Mouse (Mus musculus) forebrain, postnatal 0 days (tissue): ENCODE results near the gene Dvl1. TPM values are rescaled to one million over a fixed set of nuclear protein-coding genes. Genes with fewer than 3 reads are reported as not detected.
A peak's percentile ranks its signal among the peaks of the same experiment; 100 is the strongest.

ENCODE experiments used
- ATAC-seq: fragments of 200-750 bp; cut with Nextera tagmentation; 2 replicates; pipeline ENCODE4 v1.8.0; 2017; ENCODE audit warnings: mild to moderate bottlenecking, moderate library complexity
- DNase-seq: peaks from one replicate; pipeline ENCODE4 v3.0.0-alpha.2; 2015
- H3K27ac ChIP-seq: fragments of 300-500 bp; sonication (generic); 2 replicates; pipeline ENCODE4 v1.5.1; 2014; ENCODE audit warnings: low read depth, mild to moderate bottlenecking, antibody characterized with exemption, low read length, moderate library complexity, mixed read lengths
- H3K27me3 ChIP-seq: fragments of 300-500 bp; sonication (generic); 2 replicates; pipeline ENCODE4 v1.6.1; 2014; ENCODE audit warnings: mild to moderate bottlenecking, low read length, mixed read lengths; ENCODE audit not compliant: insufficient read depth
- H3K36me3 ChIP-seq: fragments of 300-500 bp; sonication (generic); 2 replicates; pipeline ENCODE4 v1.6.1; 2014; ENCODE audit warnings: mild to moderate bottlenecking, moderate library complexity; ENCODE audit not compliant: insufficient read depth
- H3K4me1 ChIP-seq: fragments of 300-500 bp; sonication (generic); 2 replicates; pipeline ENCODE4 v1.6.1; 2014; ENCODE audit warnings: antibody characterized with exemption; ENCODE audit not compliant: insufficient read depth
- H3K4me2 ChIP-seq: fragments of 300-500 bp; sonication (generic); 2 replicates; pipeline ENCODE4 v1.6.1; 2014; ENCODE audit warnings: low read depth, mild to moderate bottlenecking, moderate library complexity
- H3K4me3 ChIP-seq: fragments of 300-500 bp; sonication (generic); 2 replicates; pipeline ENCODE4 v1.5.1; 2014; ENCODE audit warnings: low read depth, low read length, mixed read lengths
- H3K9ac ChIP-seq: fragments of 300-500 bp; sonication (generic); 2 replicates; pipeline ENCODE4 v1.6.1; 2014; ENCODE audit warnings: mild to moderate bottlenecking
- H3K9me3 ChIP-seq: fragments of 300-500 bp; sonication (generic); 2 replicates; pipeline ENCODE4 v1.6.1; 2016; ENCODE audit warnings: low read length
- CTCF ChIP-seq: sonication (generic); IDR thresholded peaks from 2 replicates; pipeline ENCODE4 v1.5.1; 2016; ENCODE audit warnings: antibody characterized with exemption, control low read depth, low read depth
- WGBS: fragments of 180-500 bp; shearing (Covaris S2); extraction: QIAGEN DNeasy Blood & Tissue Kit; methylation state at CpG from one replicate; pipeline ENCODE4 v1.1.7; 2014; 5-methylcytosine and 5-hydroxymethylcytosine counted together
- polyA plus RNA-seq: library from polyadenylated mRNA; unstranded; fragments of >200 nt; fragmentation: Nextera tagmentation; extraction: Ambion mirVana; gene quantifications from 2 replicates; pipeline ENCODE4 v1.2.1, GENCODE M21; 2015
- total RNA-seq: library from RNA; depleted of rRNA; stranded (reverse); fragments of >200 nt; gene quantifications from 2 replicates; pipeline ENCODE4 v1.2.3, GENCODE M21; 2014

The Dvl1 gene
- total and polyA plus RNA-seq, 2 experiments from 2014 or later: 16.3 to 118 TPM

DNA sequence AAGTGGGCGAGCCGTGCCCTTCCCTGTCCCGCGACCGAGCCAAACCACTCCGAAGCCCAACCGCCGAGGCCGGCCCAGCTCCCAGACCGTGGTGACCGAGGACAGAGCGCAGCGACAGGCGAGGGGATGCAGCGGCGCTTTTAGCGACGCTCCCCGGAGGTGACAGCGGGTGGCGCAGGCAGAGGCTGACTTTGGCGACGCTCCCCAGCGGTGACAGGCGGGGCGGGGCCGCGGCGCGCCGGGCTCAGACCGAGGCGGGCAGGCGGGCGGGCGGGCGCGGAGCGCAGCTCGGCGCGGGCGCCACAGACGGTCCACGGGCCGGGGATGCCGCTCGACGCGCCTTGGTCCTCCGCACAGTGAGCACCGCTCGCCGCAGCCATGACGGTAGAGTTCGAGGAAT lies 44.8 kb downstream of the Dvl1 start:
- H3K4me2 ChIP-seq: peak overlapping the region; percentile 97
- H3K4me3 ChIP-seq: peak overlapping the region; percentile 92
- H3K36me3 ChIP-seq: peaks cover 44% of the 10 kb centered on the region
- TF ChIP-seq CTCF: peak; percentile 61
- H3K27me3 ChIP-seq: no peaks in the 10 kb centered on the region
- peaks cover 32% of the 10 kb centered on the region for H3K4me1 ChIP-seq
- peak; percentile 92 for ATAC-seq
- H3K9ac ChIP-seq: peak overlapping the region; percentile 98
- no peaks in the 10 kb centered on the region for H3K9me3 ChIP-seq
- peak overlapping the region; percentile 100 for H3K27ac ChIP-seq
- peak; percentile 94 for DNase-seq
- under 1% methylated on average over 51 of the region's 56 CpGs for WGBS

DNA sequence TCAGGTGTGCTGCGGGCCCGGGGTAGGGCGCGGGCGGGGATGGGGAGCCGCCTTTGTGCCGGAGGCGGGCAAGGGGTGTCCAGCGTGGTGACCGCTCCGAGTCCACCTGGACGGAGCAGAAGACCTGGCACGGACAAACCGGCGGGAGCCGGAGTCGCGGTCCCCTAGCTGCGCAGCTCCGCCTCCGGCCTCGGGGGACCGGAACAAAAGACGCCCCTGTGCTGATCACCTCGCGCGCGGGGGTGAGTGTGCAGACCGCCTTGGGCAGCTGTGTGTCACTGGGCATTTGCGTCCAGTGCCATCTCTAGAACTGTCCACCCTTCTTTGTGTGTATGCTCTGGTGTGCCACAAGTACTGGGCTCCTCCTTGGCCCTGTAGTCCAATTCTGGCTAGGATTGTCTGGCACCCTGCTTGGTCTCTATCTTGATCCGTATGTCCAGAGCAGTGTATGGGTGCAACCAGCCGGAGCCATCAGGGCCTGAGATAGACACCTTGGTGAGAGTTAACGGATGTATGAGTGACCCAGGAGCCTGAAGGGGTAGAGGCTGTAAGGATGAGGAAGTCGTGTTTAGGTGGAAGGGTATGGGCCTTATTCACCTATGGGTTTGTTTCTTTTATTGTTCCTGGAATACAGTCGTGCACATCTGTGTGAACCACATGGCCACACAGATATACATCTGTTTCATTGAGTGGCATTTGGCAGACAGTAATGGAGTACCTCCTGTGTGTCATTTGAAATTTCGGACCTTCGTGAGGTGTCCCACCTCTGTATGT lies 45.4 kb downstream of the Dvl1 start:
- H3K4me3 ChIP-seq: peak overlapping the region; percentile 92
- peaks cover 32% of the 10 kb centered on the region for H3K4me1 ChIP-seq
- H3K27ac ChIP-seq: peak overlapping the region; percentile 100
- no peaks in the 10 kb centered on the region for H3K27me3 ChIP-seq
- peaks cover 41% of the 10 kb centered on the region for H3K36me3 ChIP-seq
- TF ChIP-seq CTCF: no peak
- peak overlapping the region; percentile 98 for H3K9ac ChIP-seq
- DNase-seq: peak; percentile 40
- WGBS: 3% methylated on average over 37 of the region's 37 CpGs
- H3K9me3 ChIP-seq: no peaks in the 10 kb centered on the region
- ATAC-seq: peak; percentile 18
- H3K4me2 ChIP-seq: peak overlapping the region; percentile 97

DNA sequence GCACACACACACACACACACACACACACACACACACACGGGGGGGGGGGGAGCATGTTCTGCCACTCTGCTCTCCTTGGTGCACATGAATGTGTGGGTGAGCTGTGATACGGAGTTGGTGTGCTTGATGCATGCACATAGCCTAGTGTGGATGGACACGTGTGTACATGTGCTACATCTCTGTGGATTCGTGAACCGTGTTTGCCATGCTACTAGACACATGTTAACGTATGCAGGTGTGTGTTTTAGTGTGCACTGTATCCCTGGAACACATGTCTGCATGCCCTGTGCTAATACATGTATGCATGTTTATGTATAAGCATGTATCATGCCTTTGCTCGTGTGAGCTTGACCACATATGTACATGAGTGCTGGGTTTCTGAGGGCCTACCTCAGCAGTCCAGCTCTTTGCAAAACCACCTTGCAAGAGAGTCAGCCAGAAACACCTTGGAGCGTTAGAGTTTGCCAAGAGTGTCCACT lies 46.0 kb downstream of the Dvl1 start:
- H3K27ac ChIP-seq: no peak overlapping the region
- WGBS: 62% methylated on average over 8 of the region's 8 CpGs
- no peak for ATAC-seq

DNA sequence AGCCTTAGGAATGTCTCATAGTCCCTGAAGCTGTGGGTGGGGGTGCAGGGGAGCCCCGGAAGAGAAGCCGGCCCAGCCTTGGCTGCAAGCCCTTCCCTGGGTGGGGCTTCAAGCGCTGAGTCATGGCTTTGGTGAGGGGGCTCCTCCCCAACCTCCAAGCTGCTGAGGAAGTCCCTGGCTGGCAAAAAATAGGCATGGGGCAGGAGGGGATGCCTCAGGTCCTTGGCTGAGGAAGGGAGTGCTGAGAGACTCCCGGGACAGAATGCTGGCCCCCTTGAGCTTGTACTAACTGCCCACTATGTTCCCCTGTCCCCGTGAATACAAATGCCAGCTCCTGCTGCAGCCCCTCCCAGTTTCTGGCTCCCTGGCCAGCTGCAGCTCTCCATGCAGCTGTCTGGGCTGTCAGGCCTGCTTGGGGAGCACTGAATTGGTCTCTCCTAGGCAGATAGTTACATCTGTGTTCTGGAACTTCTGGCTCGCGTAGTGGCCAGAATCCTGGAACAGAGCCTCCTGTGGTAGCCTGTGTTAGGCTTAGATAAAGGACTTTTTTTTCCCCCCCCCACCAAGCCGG lies 47.2 kb downstream of the Dvl1 start:
- no peak for TF ChIP-seq CTCF
- 19% methylated on average over 8 of the region's 8 CpGs for WGBS
- Histone ChIP-seq H3K27me3 (no peaks in the 10 kb centered on the region), H3K4me3 (peak overlapping the region; percentile 92), H3K4me1 (peaks cover 32% of the 10 kb centered on the region), H3K9ac (peak overlapping the region; percentile 98; the same call in 1 of the 2 replicates), H3K27ac (peak overlapping the region; percentile 72), H3K4me2 (peak overlapping the region; percentile 97), H3K9me3 (no peaks in the 10 kb centered on the region), H3K36me3 (peaks cover 38% of the 10 kb centered on the region)
- peak; percentile 36 for DNase-seq
- no peak for ATAC-seq

More for the DNA sequence above, 46.0 kb downstream of the Dvl1 start:
- no peak for TF ChIP-seq CTCF
- H3K9ac ChIP-seq: peak overlapping the region; percentile 98
- peak overlapping the region; percentile 92 for H3K4me3 ChIP-seq
- no peak for DNase-seq
- no peaks in the 10 kb centered on the region for H3K27me3 ChIP-seq
- peaks cover 38% of the 10 kb centered on the region for H3K36me3 ChIP-seq
- H3K4me1 ChIP-seq: peaks cover 32% of the 10 kb centered on the region
- H3K4me2 ChIP-seq: peak overlapping the region; percentile 97
- H3K9me3 ChIP-seq: no peaks in the 10 kb centered on the region

DNA sequence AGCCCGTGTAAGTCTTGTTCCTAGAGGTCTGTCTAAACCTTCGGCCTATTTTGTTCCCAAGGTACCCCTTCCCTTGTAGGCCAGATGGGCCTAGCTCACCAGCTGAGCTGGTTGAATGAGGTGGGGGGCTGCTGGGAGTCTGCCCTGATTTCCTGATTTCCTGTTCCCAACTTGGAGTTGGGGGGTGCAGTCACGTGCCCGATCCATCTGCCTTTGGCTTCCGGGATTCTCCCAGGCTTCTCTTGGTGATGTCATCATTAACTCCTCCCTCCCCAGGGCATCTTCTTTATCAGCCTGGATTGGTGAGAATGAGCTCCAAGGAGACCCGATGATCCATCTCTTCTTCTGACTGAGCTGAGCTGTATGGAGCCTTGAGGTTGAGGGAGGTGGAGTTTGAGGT lies 48.0 kb downstream of the Dvl1 start:
- Histone ChIP-seq H3K36me3 (peaks cover 42% of the 10 kb centered on the region), H3K4me2 (peak overlapping the region; percentile 97), H3K27ac (peak overlapping the region; percentile 72), H3K4me3 (peak overlapping the region; percentile 92), H3K4me1 (peaks cover 30% of the 10 kb centered on the region), H3K27me3 (no peaks in the 10 kb centered on the region), H3K9ac (peak overlapping the region; percentile 98), H3K9me3 (no peaks in the 10 kb centered on the region)
- no peak for TF ChIP-seq CTCF
- ATAC-seq: peak; percentile 8; the same call in 1 of the 2 replicates
- WGBS: 36% methylated on average over 6 of the region's 6 CpGs
- DNase-seq: peak; percentile 78

DNA sequence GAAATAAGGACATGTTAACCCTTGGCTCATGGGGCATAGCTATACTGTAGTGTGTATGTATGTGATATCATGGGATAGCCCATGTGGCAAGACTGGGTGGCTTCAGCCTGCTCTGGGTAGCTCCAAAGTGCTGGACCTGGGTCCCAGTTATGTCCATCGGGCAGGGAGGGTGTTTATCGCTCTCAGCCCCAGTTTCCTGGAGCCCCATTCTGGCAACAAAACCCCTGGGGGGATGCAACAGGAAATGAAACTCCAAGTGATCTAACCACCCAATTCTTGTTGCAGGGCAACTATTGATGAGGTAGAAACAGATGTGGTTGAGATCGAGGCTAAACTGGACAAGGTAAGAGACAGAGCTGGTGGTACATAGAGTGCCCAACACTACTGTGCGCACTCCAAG lies 48.6 kb downstream of the Dvl1 start:
- no peak for ATAC-seq
- no peak for DNase-seq
- no peak overlapping the region for H3K4me3 ChIP-seq
- peaks cover 24% of the 10 kb centered on the region for H3K4me1 ChIP-seq
- H3K27ac ChIP-seq: no peak overlapping the region
- H3K36me3 ChIP-seq: peaks cover 48% of the 10 kb centered on the region
- H3K9ac ChIP-seq: no peak overlapping the region
- no peaks in the 10 kb centered on the region for H3K27me3 ChIP-seq
- no peaks in the 10 kb centered on the region for H3K9me3 ChIP-seq
- WGBS: 96% methylated on average over 4 of the region's 4 CpGs
- no peak for TF ChIP-seq CTCF
- peak overlapping the region; percentile 97 for H3K4me2 ChIP-seq

DNA sequence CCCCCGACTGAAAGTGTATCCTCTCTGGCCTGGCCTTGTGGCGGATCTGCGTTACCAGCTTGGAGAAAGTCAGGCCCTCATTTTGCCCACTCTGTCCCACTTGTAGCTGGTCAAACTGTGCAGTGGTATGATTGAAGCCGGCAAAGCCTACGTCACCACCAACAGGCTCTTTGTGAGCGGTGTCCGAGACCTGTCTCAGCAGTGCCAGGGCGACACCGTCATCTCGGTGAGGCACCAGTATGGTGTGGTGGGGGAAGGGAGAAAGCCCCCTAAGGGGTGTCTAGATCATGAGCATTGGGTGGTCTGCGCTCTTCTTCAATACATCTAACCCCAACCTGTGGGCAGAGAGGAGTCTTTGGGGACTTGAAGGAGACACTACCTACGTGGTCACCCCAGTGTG lies 49.3 kb downstream of the Dvl1 start:
- peaks cover 24% of the 10 kb centered on the region for H3K4me1 ChIP-seq
- H3K9me3 ChIP-seq: no peaks in the 10 kb centered on the region
- H3K4me2 ChIP-seq: no peak overlapping the region
- H3K36me3 ChIP-seq: peaks cover 55% of the 10 kb centered on the region
- no peak overlapping the region for H3K27ac ChIP-seq
- DNase-seq (no peak), ATAC-seq (no peak)
- no peak overlapping the region for H3K9ac ChIP-seq
- 96% methylated on average over 12 of the region's 12 CpGs for WGBS
- TF ChIP-seq CTCF: no peak
- H3K27me3 ChIP-seq: no peaks in the 10 kb centered on the region
- H3K4me3 ChIP-seq: no peak overlapping the region
